Mouse (Mus musculus): Measurements from ENCODE around the gene Maff. TPM values are rescaled to one million over a fixed set of nuclear protein-coding genes. Genes with fewer than 3 reads are reported as not detected.
A peak's percentile ranks its signal among the peaks of the same experiment; 100 is the strongest.

Gene Maff
- total RNA-seq, 2 experiments from 2014 or later = 1.6 to 3.2 TPM

GRCm38 (mm10) chr15:79323791-79324155 lies 22.6 kb upstream of the Maff start:
- intact Hi-C loops (cut with DNase I) = no loop called here
- no peak for TF ChIP-seq CTCF (IDR thresholded peaks at IDR 0.05)
- Histone ChIP-seq H3K27ac (peak overlapping the region; percentile 61; the same call in 1 of the 2 replicates), H3K4me3 (no peak overlapping the region)
- DNase-seq (ENCODE audit: extremely low spot score in 1 of 2, low spot score in 2 of 2) = no peak

- TF ChIP-seq CTCF (IDR thresholded peaks at IDR 0.05) = no peak
- Histone ChIP-seq H3K27ac (no peak overlapping the region), H3K4me3 (no peak overlapping the region)
- intact Hi-C loops (cut with DNase I) = no loop called here
- no peak for DNase-seq (ENCODE audit: extremely low spot score in 1 of 2, low spot score in 2 of 2)
These were observed 22.0 kb upstream of the Maff start for GRCm38 (mm10) chr15:79324373-79324772.

- intact Hi-C loops (cut with DNase I) = loop anchor here (5.0 kb wide), 1 partner anchor 222 kb away; the partner anchor contains the start of gene Ddx17
- Histone ChIP-seq H3K27ac (no peak overlapping the region), H3K4me3 (no peak overlapping the region)
- no peak for DNase-seq (ENCODE audit: extremely low spot score in 1 of 2, low spot score in 2 of 2)
- TF ChIP-seq CTCF (IDR thresholded peaks at IDR 0.05) = no peak
These were observed 20.7 kb upstream of the Maff start for GRCm38 (mm10) chr15:79325742-79326141.

GRCm38 (mm10) chr15:79326264-79326663 lies 20.2 kb upstream of the Maff start:
- Histone ChIP-seq H3K27ac (no peak overlapping the region), H3K4me3 (no peak overlapping the region)
- DNase-seq (ENCODE audit: extremely low spot score in 1 of 2, low spot score in 2 of 2) = no peak
- intact Hi-C loops (cut with DNase I) = loop anchor here (5.0 kb wide), 1 partner anchor 221 kb away; the partner anchor contains the start of gene Ddx17
- TF ChIP-seq CTCF (IDR thresholded peaks at IDR 0.05) = no peak

GRCm38 (mm10) chr15:79326971-79327961 lies 19.2 kb upstream of the Maff start:
- peak in 1 of 2 experiments; percentile 29 for DNase-seq (ENCODE audit: extremely low spot score in 1 of 2, low spot score in 2 of 2)
- H3K27ac ChIP-seq = peak overlapping the region; percentile 92
- intact Hi-C loops (cut with DNase I) = loop anchor here (5.0 kb wide), 1 partner anchor 220 kb away; the partner anchor contains the start of gene Ddx17
- H3K4me3 ChIP-seq = peak overlapping the region; percentile 81
- no peak for TF ChIP-seq CTCF (IDR thresholded peaks at IDR 0.05)

GRCm38 (mm10) chr15:79328058-79328938 lies 18.1 kb upstream of the Maff start, which contains the start of gene Pla2g6:
Gene Pla2g6, minus strand, starts transcription at chr15:79328390.
- peak within 1 kb of the TSS; percentile 81 for H3K4me3 ChIP-seq
- DNase-seq (ENCODE audit: extremely low spot score in 1 of 2, low spot score in 2 of 2) = peak; percentile 98
- H3K27ac ChIP-seq = peak within 1 kb of the TSS; percentile 92
- no peak; the same call in 1 of the 2 replicates for TF ChIP-seq CTCF (IDR thresholded peaks at IDR 0.05)
- intact Hi-C loops (cut with DNase I) = loop anchor here (2.0 to 5.0 kb wide), 2 partner anchors 75 to 219 kb away; partner anchors contain the start of genes Ddx17 and Tmem184b

- no peak overlapping the region for H3K27ac ChIP-seq
- TF ChIP-seq CTCF (IDR thresholded peaks at IDR 0.05) = no peak
- no peak overlapping the region for H3K4me3 ChIP-seq
- intact Hi-C loops (cut with DNase I) = loop anchor here (2.0 to 5.0 kb wide), 2 partner anchors 74 to 218 kb away; partner anchors contain the start of genes Ddx17 and Tmem184b
- DNase-seq (ENCODE audit: extremely low spot score in 1 of 2, low spot score in 2 of 2) = no peak
These were observed 17.5 kb upstream of the Maff start for GRCm38 (mm10) chr15:79328939-79329275.

GRCm38 (mm10) chr15:79329346-79329978 lies 17.0 kb upstream of the Maff start:
- intact Hi-C loops (cut with DNase I) = loop anchor here (2.0 to 5.0 kb wide), 2 partner anchors 73 to 218 kb away; partner anchors contain the start of genes Ddx17 and Tmem184b
- no peak for DNase-seq (ENCODE audit: extremely low spot score in 1 of 2, low spot score in 2 of 2)
- TF ChIP-seq CTCF (IDR thresholded peaks at IDR 0.05) = peak; percentile 14
- Histone ChIP-seq H3K27ac (no peak overlapping the region), H3K4me3 (no peak overlapping the region)

GRCm38 (mm10) chr15:79329979-79330363 lies 16.4 kb upstream of the Maff start:
- DNase-seq (ENCODE audit: extremely low spot score in 1 of 2, low spot score in 2 of 2) = no peak
- Histone ChIP-seq H3K27ac (no peak overlapping the region), H3K4me3 (no peak overlapping the region)
- intact Hi-C loops (cut with DNase I) = loop anchor here (2.0 to 5.0 kb wide), 2 partner anchors 73 to 217 kb away; partner anchors contain the start of genes Ddx17 and Tmem184b
- TF ChIP-seq CTCF (IDR thresholded peaks at IDR 0.05) = no peak

GRCm38 (mm10) chr15:79330521-79330920 lies 15.9 kb upstream of the Maff start:
- no peak overlapping the region for H3K4me3 ChIP-seq
- TF ChIP-seq CTCF (IDR thresholded peaks at IDR 0.05) = no peak
- no peak overlapping the region for H3K27ac ChIP-seq
- intact Hi-C loops (cut with DNase I) = no loop called here
- no peak for DNase-seq (ENCODE audit: extremely low spot score in 1 of 2, low spot score in 2 of 2)

- intact Hi-C loops (cut with DNase I) = no loop called here
These were observed 13.0 kb upstream of the Maff start for GRCm38 (mm10) chr15:79333409-79333808.

More at GRCm38 (mm10) chr15:79333409-79333808, 13.0 kb upstream of the Maff start:
- no peak overlapping the region for H3K27ac ChIP-seq
- DNase-seq (ENCODE audit: extremely low spot score in 1 of 2, low spot score in 2 of 2) = no peak
- H3K4me3 ChIP-seq = no peak overlapping the region
- TF ChIP-seq CTCF (IDR thresholded peaks at IDR 0.05) = no peak

Measured in left cerebral cortex, adult 2 months (tissue).